Mouse (Mus musculus) myocyte (in vitro differentiated cells): ENCODE measurements around the gene Slc25a42. TPM values are rescaled to one million over a fixed set of nuclear protein-coding genes. Genes with fewer than 3 reads are reported as not detected.
A peak's percentile ranks its signal among the peaks of the same experiment; 100 is the strongest.

Source experiments
- H3K27me3 ChIP-seq: one replicate; pipeline ENCODE4 v1.6.1; 2011; ENCODE audit not compliant: control insufficient read depth, insufficient read depth, insufficient read length
- H3K36me3 ChIP-seq: one replicate; pipeline ENCODE4 v1.6.1; 2011; ENCODE audit not compliant: control insufficient read depth, insufficient read depth
- H3K4me2 ChIP-seq: one replicate; pipeline ENCODE4 v1.6.1; 2011; ENCODE audit warnings: low read depth, control low read depth
- H3K4me3 ChIP-seq: one replicate; pipeline ENCODE4 v1.5.1; 2011; ENCODE audit warnings: mild to moderate bottlenecking, control low read depth, moderate library complexity
- H3K79me2 ChIP-seq: one replicate; pipeline ENCODE4 v1.6.1; 2011; ENCODE audit not compliant: control insufficient read depth, insufficient read depth
- H3ac ChIP-seq: one replicate; pipeline ENCODE4 v1.6.1; 2011; ENCODE audit not compliant: control insufficient read depth, insufficient read length
- CEBPB ChIP-seq: IDR thresholded peaks from 2 replicates; pipeline ENCODE4 v1.6.1; 2011; ENCODE audit warnings: mild to moderate bottlenecking, moderate library complexity; ENCODE audit not compliant: poor library complexity, insufficient read depth, severe bottlenecking
- E2F4 ChIP-seq: IDR thresholded peaks from one replicate; pipeline ENCODE4 v1.6.1; 2011; ENCODE audit warnings: mild to moderate bottlenecking, control low read depth, moderate library complexity; ENCODE audit not compliant: insufficient read depth
- MAX ChIP-seq: IDR thresholded peaks from one replicate; pipeline ENCODE4 v1.6.1; 2011; ENCODE audit warnings: low read depth, mild to moderate bottlenecking, control low read depth
- MYOD1 ChIP-seq, 3 experiments: IDR thresholded peaks; one replicate each; pipeline ENCODE4 v1.6.1; 2011; ENCODE audit warnings: control low read depth in 2 of 3, low read depth in 2 of 3, mild to moderate bottlenecking in 2 of 3, moderate library complexity in 1 of 3; ENCODE audit not compliant: insufficient read length in 2 of 3, control insufficient read depth in 1 of 3
- MYOG ChIP-seq, 3 experiments: IDR thresholded peaks; one replicate each; pipeline ENCODE4 v1.6.1; 2011; ENCODE audit warnings: control low read depth in 2 of 3, low read depth in 2 of 3, mild to moderate bottlenecking in 2 of 3; ENCODE audit not compliant: insufficient read length in 2 of 3, control insufficient read depth in 1 of 3, insufficient read depth in 1 of 3
- POLR2A ChIP-seq: IDR thresholded peaks from one replicate; pipeline ENCODE4 v1.6.1; 2011; ENCODE audit warnings: low read depth, mild to moderate bottlenecking, control low read depth, moderate library complexity; ENCODE audit not compliant: insufficient read length
- POLR2AphosphoS2 ChIP-seq: IDR thresholded peaks from one replicate; pipeline ENCODE4 v1.6.1; 2011; ENCODE audit warnings: low read depth, control low read depth; ENCODE audit not compliant: insufficient read length
- REST ChIP-seq: IDR thresholded peaks from one replicate; pipeline ENCODE4 v1.6.1; 2011; ENCODE audit warnings: mild to moderate bottlenecking, control low read depth, moderate library complexity; ENCODE audit not compliant: insufficient read depth, insufficient read length
- SRF ChIP-seq: IDR thresholded peaks from one replicate; pipeline ENCODE4 v1.6.1; 2011; ENCODE audit warnings: low read depth; ENCODE audit not compliant: control insufficient read depth, insufficient read length
- TCF12 ChIP-seq: IDR thresholded peaks from one replicate; pipeline ENCODE4 v1.6.1; 2011; ENCODE audit warnings: mild to moderate bottlenecking, control low read depth; ENCODE audit not compliant: poor library complexity, insufficient read depth, severe bottlenecking
- TCF3 ChIP-seq: IDR thresholded peaks from one replicate; pipeline ENCODE4 v1.6.1; 2011; ENCODE audit warnings: low read depth, control low read depth; ENCODE audit not compliant: insufficient read length
- USF1 ChIP-seq: IDR thresholded peaks from one replicate; pipeline ENCODE4 v1.6.1; 2011; ENCODE audit warnings: low read depth, mild to moderate bottlenecking, control low read depth, moderate library complexity
- polyA plus RNA-seq: library from polyadenylated mRNA; unstranded; fragments of >200 nt; fragmentation: generic; extraction: Trizol; gene quantifications from one replicate; pipeline ENCODE4 v1.2.1, GENCODE M21; 2012; ENCODE audit warnings: missing spikeins

Gene Slc25a42
- polyA plus RNA-seq, 1 experiment: 2.6 TPM

DNA sequence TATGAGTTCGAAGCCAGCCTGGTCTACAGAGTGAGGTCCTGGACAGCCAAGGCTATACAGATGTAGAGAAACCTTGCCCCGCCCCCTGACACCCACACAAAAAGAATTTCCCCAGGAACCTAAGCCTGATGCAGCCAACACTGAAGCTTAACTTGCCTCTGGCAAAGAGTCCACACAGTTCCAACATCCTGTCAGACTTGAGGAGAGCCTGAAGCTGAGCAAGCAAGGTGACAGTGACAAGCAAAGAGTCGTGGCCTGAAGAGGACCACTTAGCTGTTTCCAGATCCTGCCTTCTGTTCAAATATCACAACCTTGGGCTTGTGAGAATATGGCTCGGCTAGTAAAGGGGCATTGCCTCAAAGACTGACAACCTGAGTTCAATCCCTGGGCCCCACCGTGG is 3.0 kb upstream of the Slc25a42 start:
- Histone ChIP-seq H3K36me3 (no peaks in the 10 kb centered on the region), H3K79me2 (no peaks in the 10 kb centered on the region), H3ac (no peak overlapping the region), H3K4me3 (no peak overlapping the region), H3K27me3 (no peaks in the 10 kb centered on the region), H3K4me2 (no peak overlapping the region)
- TF ChIP-seq MYOD1 (IDR thresholded peaks at IDR 0.05; ENCODE audit: control insufficient read depth in 1 of 3, insufficient read length in 2 of 3, low read depth in 2 of 3) (no peak), CEBPB (no peak), MAX (no peak), POLR2AphosphoS2 (no peak), MYOG (IDR thresholded peaks at IDR 0.05; ENCODE audit: control insufficient read depth in 1 of 3, insufficient read depth in 1 of 3, insufficient read length in 2 of 3, low read depth in 2 of 3) (no peak), REST (no peak), POLR2A (no peak), TCF12 (no peak), TCF3 (no peak), USF1 (no peak), SRF (no peak), E2F4 (no peak)

DNA sequence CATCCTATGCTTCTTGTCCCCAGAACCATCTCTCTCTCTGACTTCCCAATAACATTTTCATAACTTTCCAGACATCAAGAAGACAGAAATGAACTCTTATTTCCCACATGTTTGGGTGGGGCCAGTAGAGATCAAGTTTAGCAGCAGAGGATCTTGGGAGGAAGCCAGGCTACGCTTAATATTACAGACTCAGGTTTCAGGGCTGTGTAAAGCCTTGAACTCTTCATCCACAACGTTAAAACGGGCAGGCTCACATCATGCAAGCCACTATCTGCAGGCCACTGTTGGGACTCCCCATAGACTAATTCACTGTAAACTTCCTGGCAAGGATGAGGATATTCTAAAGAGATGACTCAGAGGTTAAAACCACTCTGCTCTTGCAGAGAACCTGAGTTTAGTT is 2.3 kb upstream of the Slc25a42 start:
- Histone ChIP-seq H3K4me2 (peak overlapping the region; percentile 21), H3K27me3 (no peaks in the 10 kb centered on the region), H3K4me3 (no peak overlapping the region), H3K79me2 (no peaks in the 10 kb centered on the region), H3K36me3 (no peaks in the 10 kb centered on the region), H3ac (no peak overlapping the region)
- TF ChIP-seq SRF (no peak), MYOG (IDR thresholded peaks at IDR 0.05; ENCODE audit: control insufficient read depth in 1 of 3, insufficient read depth in 1 of 3, insufficient read length in 2 of 3, low read depth in 2 of 3) (no peak), MYOD1 (IDR thresholded peaks at IDR 0.05; ENCODE audit: control insufficient read depth in 1 of 3, insufficient read length in 2 of 3, low read depth in 2 of 3) (no peak), E2F4 (no peak), MAX (no peak), POLR2AphosphoS2 (no peak)

DNA sequence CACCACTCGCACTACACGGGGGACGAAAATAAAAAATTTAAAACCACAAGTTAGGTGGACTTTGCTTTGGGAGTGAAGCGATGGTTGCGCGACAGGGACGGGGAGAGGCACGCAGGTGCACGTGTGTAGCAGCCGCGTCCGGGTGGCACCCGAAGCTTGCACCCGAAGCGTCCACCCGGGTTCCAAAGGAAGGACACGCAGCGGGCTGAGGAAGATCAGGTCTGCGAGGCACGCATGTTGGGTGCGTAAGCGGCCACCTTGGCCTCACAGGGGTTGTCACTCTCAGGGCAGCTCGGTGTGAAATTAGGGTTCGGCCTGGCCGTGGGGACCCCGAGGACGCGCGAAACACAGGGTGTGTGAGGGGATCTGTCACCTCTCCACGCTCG is 386 bp downstream of the Slc25a42 start:
- Histone ChIP-seq H3K27me3 (no peaks in the 10 kb centered on the region), H3K4me3 (peak overlapping the region; percentile 33), H3K36me3 (no peaks in the 10 kb centered on the region), H3K79me2 (no peaks in the 10 kb centered on the region), H3ac (peak overlapping the region; percentile 7), H3K4me2 (peak overlapping the region; percentile 96)
- no peak for TF ChIP-seq TCF12
- TF ChIP-seq MYOG (IDR thresholded peaks at IDR 0.05; ENCODE audit: control insufficient read depth in 1 of 3, insufficient read depth in 1 of 3, insufficient read length in 2 of 3, low read depth in 2 of 3): no peak
- no peak for TF ChIP-seq REST
- no peak for TF ChIP-seq POLR2A
- no peak for TF ChIP-seq TCF3
- TF ChIP-seq MYOD1 (IDR thresholded peaks at IDR 0.05; ENCODE audit: control insufficient read depth in 1 of 3, insufficient read length in 2 of 3, low read depth in 2 of 3): no peak
- no peak for TF ChIP-seq MAX
- TF ChIP-seq POLR2AphosphoS2: no peak
- no peak for TF ChIP-seq SRF
- no peak for TF ChIP-seq CEBPB
- no peak for TF ChIP-seq USF1
- TF ChIP-seq E2F4: no peak

DNA sequence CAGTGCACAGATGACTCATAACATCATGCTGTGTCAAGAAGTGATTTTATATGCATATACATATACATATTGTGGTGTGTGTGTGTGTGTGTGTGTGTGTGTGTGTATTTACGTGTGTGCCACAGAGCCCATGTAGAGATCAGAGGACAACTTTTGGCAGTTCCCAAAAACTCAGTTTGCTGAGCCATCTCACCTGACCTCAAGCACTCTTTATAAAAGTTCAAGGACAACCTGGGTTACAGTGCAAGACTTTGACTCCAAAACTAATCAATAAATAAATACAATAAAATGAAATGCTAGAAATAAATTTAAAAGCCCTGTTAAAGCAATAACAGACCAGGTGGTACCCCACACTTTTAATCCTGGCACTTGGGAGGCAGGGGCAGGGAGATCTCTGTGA is 830 bp downstream of the Slc25a42 start:
- Histone ChIP-seq H3K4me2 (peak overlapping the region; percentile 96), H3K79me2 (no peaks in the 10 kb centered on the region), H3K4me3 (peak overlapping the region; percentile 33), H3K36me3 (no peaks in the 10 kb centered on the region), H3K27me3 (no peaks in the 10 kb centered on the region), H3ac (no peak overlapping the region)
- TF ChIP-seq POLR2A: no peak

DNA sequence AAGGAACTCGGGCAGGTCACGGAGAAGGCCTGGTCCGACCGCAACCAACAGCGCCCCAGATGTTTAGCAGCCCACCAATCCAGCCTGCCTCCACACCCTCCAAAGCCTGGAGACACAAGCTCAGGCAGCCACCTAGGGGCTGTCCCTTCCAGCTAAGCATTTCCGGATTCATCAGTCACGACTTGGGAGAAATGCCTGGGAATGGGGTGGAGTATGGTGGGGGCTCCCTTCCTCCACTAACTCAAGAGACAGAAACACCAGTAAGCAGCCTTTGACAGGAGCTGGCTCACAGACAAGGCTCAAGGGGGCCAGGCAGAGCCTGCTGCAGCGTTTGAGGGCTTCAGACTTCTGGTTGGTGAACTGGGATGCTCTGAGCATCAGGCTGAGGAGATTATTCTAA is 1.6 kb downstream of the Slc25a42 start:
- Histone ChIP-seq H3K4me2 (no peak overlapping the region), H3K27me3 (no peaks in the 10 kb centered on the region), H3K36me3 (no peaks in the 10 kb centered on the region), H3ac (no peak overlapping the region), H3K4me3 (no peak overlapping the region), H3K79me2 (no peaks in the 10 kb centered on the region)
- TF ChIP-seq TCF12 (no peak), POLR2A (no peak), MYOG (IDR thresholded peaks at IDR 0.05; ENCODE audit: control insufficient read depth in 1 of 3, insufficient read depth in 1 of 3, insufficient read length in 2 of 3, low read depth in 2 of 3) (no peak), MYOD1 (IDR thresholded peaks at IDR 0.05; ENCODE audit: control insufficient read depth in 1 of 3, insufficient read length in 2 of 3, low read depth in 2 of 3) (no peak)

DNA sequence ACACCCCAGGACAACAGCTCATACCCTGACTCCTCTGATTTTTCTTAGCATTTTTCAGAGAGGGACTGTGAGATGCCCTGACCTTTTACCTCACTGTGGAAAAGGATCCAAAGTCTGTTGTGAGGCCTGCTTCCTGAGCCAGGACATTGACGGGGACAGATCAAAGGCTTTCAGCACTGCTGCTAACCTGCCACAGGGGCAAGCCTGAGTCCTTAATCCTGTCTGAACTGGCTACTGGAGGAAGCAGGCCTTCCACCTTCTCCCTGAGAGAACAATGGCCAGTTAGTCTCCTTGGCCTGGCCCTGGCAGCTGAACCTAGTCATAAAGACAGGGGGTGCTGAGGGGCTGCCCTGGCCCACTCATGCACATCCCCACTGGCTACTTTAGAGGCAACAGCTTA is 4.0 kb downstream of the Slc25a42 start:
- Histone ChIP-seq H3ac (no peak overlapping the region), H3K36me3 (no peaks in the 10 kb centered on the region), H3K4me3 (no peak overlapping the region), H3K27me3 (no peaks in the 10 kb centered on the region), H3K4me2 (no peak overlapping the region), H3K79me2 (no peaks in the 10 kb centered on the region)
- no peak for TF ChIP-seq TCF3
- no peak for TF ChIP-seq MAX
- no peak for TF ChIP-seq TCF12
- no peak for TF ChIP-seq REST
- no peak for TF ChIP-seq E2F4
- TF ChIP-seq MYOG (IDR thresholded peaks at IDR 0.05; ENCODE audit: control insufficient read depth in 1 of 3, insufficient read depth in 1 of 3, insufficient read length in 2 of 3, low read depth in 2 of 3): no peak
- TF ChIP-seq USF1: no peak
- no peak for TF ChIP-seq CEBPB
- no peak for TF ChIP-seq SRF
